In genomic region chr12:57544641-57545370, GRCm38 (mm10) we compare ENCODE assay signal across 7 mouse cellular contexts. TPM values are rescaled to one million over a fixed set of nuclear protein-coding genes. Genes with fewer than 3 reads are reported as not detected.
DNase-seq lines count a peak whose midpoint lies in the region; ATAC-seq and TF ChIP-seq lines count a peak whose summit lies in the region.

No protein-coding gene starts in this region.

- no peak; the same call in 1 of the 2 replicates for ATAC-seq in forebrain, embryonic 16.5 days
- no peak for ATAC-seq in kidney, embryonic 14.5 days (ENCODE audit: low FRiP score, low TSS enrichment)
- no peak for ATAC-seq in lung, postnatal 0 days
- no peak for ATAC-seq in stomach, embryonic 16.5 days (ENCODE audit: insufficient read depth, low FRiP score)

- TF ChIP-seq CTCF in lung, postnatal 0 days (IDR thresholded peaks at IDR 0.05) = peak; percentile 72

- H3K4me1 ChIP-seq in brown adipose tissue, adult 24 weeks (ENCODE audit: control insufficient read depth, insufficient read depth, insufficient read length, low read length) = no peaks in the 10 kb centered on the region; the same call in 1 of the 2 replicates
- peaks cover 14% of the 10 kb centered on the region for H3K4me1 ChIP-seq in forebrain, embryonic 16.5 days (replicated peaks; ENCODE audit: control insufficient read depth, insufficient read depth, low read length)
- H3K4me1 ChIP-seq in kidney, embryonic 14.5 days (ENCODE audit: control insufficient read depth, insufficient read depth, low read length) = peaks cover 10% of the 10 kb centered on the region; the same call in 1 of the 2 replicates
- H3K4me1 ChIP-seq in lung, postnatal 0 days (ENCODE audit: insufficient read depth, low read depth, low read length) = peaks cover 6% of the 10 kb centered on the region; the same call in 1 of the 2 replicates
- H3K4me1 ChIP-seq in stomach, embryonic 16.5 days (ENCODE audit: control insufficient read depth, insufficient read depth, low read length) = no peaks in the 10 kb centered on the region

- peaks cover 78% of the 10 kb centered on the region for H3K27me3 ChIP-seq in forebrain, embryonic 16.5 days (replicated peaks; ENCODE audit: control insufficient read depth, insufficient read depth, low read length)
- peaks cover 89% of the 10 kb centered on the region for H3K27me3 ChIP-seq in kidney, embryonic 14.5 days (ENCODE audit: control insufficient read depth, insufficient read depth, low read length)
- peaks cover 44% of the 10 kb centered on the region for H3K27me3 ChIP-seq in lung, postnatal 0 days (replicated peaks; ENCODE audit: insufficient read depth, low read length)
- peaks cover 63% of the 10 kb centered on the region for H3K27me3 ChIP-seq in stomach, embryonic 16.5 days (ENCODE audit: control insufficient read depth, insufficient read depth, low read length)

- DNase-seq in right cerebral cortex, postnatal 25 days = peak; percentile 25
- no peak for DNase-seq in right cerebral cortex, postnatal 36 days (ENCODE audit: low spot score in 2 of 2)
- DNase-seq in lung, postnatal 0 days (ENCODE audit: low spot score) = peak; percentile 86

- H3K9ac ChIP-seq in forebrain, embryonic 16.5 days (replicated peaks; ENCODE audit: low read depth, low read length) = no peak overlapping the region
- H3K9ac ChIP-seq in kidney, embryonic 14.5 days (ENCODE audit: low read depth, low read length) = no peak overlapping the region
- H3K9ac ChIP-seq in lung, postnatal 0 days (replicated peaks; ENCODE audit: low read depth) = peak overlapping the region; percentile 61
- H3K9ac ChIP-seq in stomach, embryonic 16.5 days (ENCODE audit: low read length) = peak overlapping the region; percentile 75

- TF ChIP-seq EP300 in lung, postnatal 0 days (IDR thresholded peaks at IDR 0.05) = no peak

- no peaks in the 10 kb centered on the region for H3K36me3 ChIP-seq in forebrain, embryonic 16.5 days (ENCODE audit: control insufficient read depth, insufficient read depth)
- H3K36me3 ChIP-seq in kidney, embryonic 14.5 days (ENCODE audit: control insufficient read depth, insufficient read depth, low read length) = no peaks in the 10 kb centered on the region
- H3K36me3 ChIP-seq in lung, postnatal 0 days (ENCODE audit: insufficient read depth, low read length) = no peaks in the 10 kb centered on the region
- no peaks in the 10 kb centered on the region for H3K36me3 ChIP-seq in stomach, embryonic 16.5 days (ENCODE audit: control insufficient read depth, insufficient read depth, low read length)

- H3K27ac ChIP-seq in brown adipose tissue, adult 24 weeks (replicated peaks; ENCODE audit: low read depth, low read length) = no peak overlapping the region
- no peak overlapping the region for H3K27ac ChIP-seq in forebrain, embryonic 16.5 days (ENCODE audit: low read length)
- H3K27ac ChIP-seq in kidney, embryonic 14.5 days (ENCODE audit: low read depth, low read length) = peak overlapping the region; percentile 51; the same call in 1 of the 2 replicates
- peak overlapping the region; percentile 91 for H3K27ac ChIP-seq in lung, postnatal 0 days (ENCODE audit: low read length)
- peak overlapping the region; percentile 96 for H3K27ac ChIP-seq in stomach, embryonic 16.5 days (ENCODE audit: low read length)

- under 1% methylated on average over 31 of the region's 31 CpGs for WGBS in forebrain, embryonic 16.5 days
- 2% methylated on average over 31 of the region's 31 CpGs for WGBS in kidney, embryonic 14.5 days
- WGBS in lung, postnatal 0 days = 3% methylated on average over 31 of the region's 31 CpGs
- 2% methylated on average over 31 of the region's 31 CpGs for WGBS in stomach, embryonic 16.5 days

- peak overlapping the region; percentile 48 for H3K4me3 ChIP-seq in brown adipose tissue, adult 24 weeks (ENCODE audit: insufficient read depth, low read depth, low read length)
- H3K4me3 ChIP-seq in forebrain, embryonic 16.5 days (replicated peaks; ENCODE audit: low read length) = peak overlapping the region; percentile 45
- H3K4me3 ChIP-seq in kidney, embryonic 14.5 days (ENCODE audit: low read length) = peak overlapping the region; percentile 51
- H3K4me3 ChIP-seq in lung, postnatal 0 days (ENCODE audit: low read depth, low read length) = peak overlapping the region; percentile 54
- H3K4me3 ChIP-seq in stomach, embryonic 16.5 days (replicated peaks; ENCODE audit: low read length) = peak overlapping the region; percentile 51

- H3K9me3 ChIP-seq in forebrain, embryonic 16.5 days (ENCODE audit: control insufficient read depth, low read length) = no peaks in the 10 kb centered on the region
- H3K9me3 ChIP-seq in kidney, embryonic 14.5 days (ENCODE audit: control insufficient read depth, low read length) = no peaks in the 10 kb centered on the region
- H3K9me3 ChIP-seq in lung, postnatal 0 days (ENCODE audit: low read length) = no peaks in the 10 kb centered on the region
- H3K9me3 ChIP-seq in stomach, embryonic 16.5 days (replicated peaks; ENCODE audit: control insufficient read depth, low read length) = no peaks in the 10 kb centered on the region

- peak overlapping the region; percentile 71 for H3K4me2 ChIP-seq in forebrain, embryonic 16.5 days (ENCODE audit: low read length)
- H3K4me2 ChIP-seq in kidney, embryonic 14.5 days (replicated peaks; ENCODE audit: low read depth, low read length) = peak overlapping the region; percentile 97
- peak overlapping the region; percentile 73 for H3K4me2 ChIP-seq in lung, postnatal 0 days (replicated peaks; ENCODE audit: low read depth, low read length)
- peak overlapping the region; percentile 63 for H3K4me2 ChIP-seq in stomach, embryonic 16.5 days (ENCODE audit: low read depth, low read length)

RNA-seq across cellular contexts. Expression of gene Foxa1, which starts 1.9 kb away (rescaled TPM):
- not detected in 2 replicates for polyA plus RNA-seq in brown adipose tissue, adult 24 weeks (2012; ENCODE audit: insufficient read depth, insufficient read length, missing spikeins)
- 0.16 TPM in 1 of 2 replicates, not detected in the other for polyA plus RNA-seq in forebrain, embryonic 16.5 days (2015; fragmentation: Nextera tagmentation; extraction: Ambion mirVana)
- 1.5 and 1.6 TPM in 2 replicates for polyA plus RNA-seq in kidney, embryonic 14.5 days (2014; fragmentation: Nextera tagmentation; extraction: Ambion mirVana)
- 7.9 and 8.2 TPM in 2 replicates for polyA plus RNA-seq in lung, postnatal 0 days (2015; fragmentation: Nextera tagmentation; extraction: Ambion mirVana)
- polyA plus RNA-seq in stomach, embryonic 16.5 days (2015; fragmentation: Nextera tagmentation; extraction: Ambion mirVana) = 9.8 and 10.0 TPM in 2 replicates

RNA-seq across cellular contexts. Expression of gene Ttc6, which starts 19.1 kb away (rescaled TPM):
- polyA plus RNA-seq in brown adipose tissue, adult 24 weeks (2012; ENCODE audit: insufficient read depth, insufficient read length, missing spikeins) = not detected in 2 replicates
- 0.16 and 0.18 TPM in 2 replicates for polyA plus RNA-seq in forebrain, embryonic 16.5 days (2015; fragmentation: Nextera tagmentation; extraction: Ambion mirVana)
- polyA plus RNA-seq in kidney, embryonic 14.5 days (2014; fragmentation: Nextera tagmentation; extraction: Ambion mirVana) = 0.22 and 0.47 TPM in 2 replicates
- 2.1 and 2.5 TPM in 2 replicates for polyA plus RNA-seq in lung, postnatal 0 days (2015; fragmentation: Nextera tagmentation; extraction: Ambion mirVana)
- 2.8 and 3.5 TPM in 2 replicates for polyA plus RNA-seq in stomach, embryonic 16.5 days (2015; fragmentation: Nextera tagmentation; extraction: Ambion mirVana)

Comparison
In these comparisons a context has a peak if more than half of its experiments do, and no peak if none do; other contexts are left out.
1. DNase-seq: peak in right cerebral cortex, postnatal 25 days (single experiment) and lung, postnatal 0 days (single experiment); none in right cerebral cortex, postnatal 36 days (0 of 2).
2. H3K27ac ChIP-seq: peak in kidney, embryonic 14.5 days (single experiment), lung, postnatal 0 days (single experiment) and stomach, embryonic 16.5 days (single experiment); none in brown adipose tissue, adult 24 weeks (single experiment) and forebrain, embryonic 16.5 days (single experiment).
3. H3K9ac ChIP-seq: peak in lung, postnatal 0 days (single experiment) and stomach, embryonic 16.5 days (single experiment); none in forebrain, embryonic 16.5 days (single experiment) and kidney, embryonic 14.5 days (single experiment).
4. Peak in every context shown above with its lines, with median percentiles within 50 percentile points of each other: H3K4me3 ChIP-seq and H3K4me2 ChIP-seq.